Mouse (Mus musculus) monocyte, adult 2 months (primary cell): Measurements from ENCODE around the gene Zfp60.
"Not testable (repeated sequence)": the region's sequence is repeated elsewhere in the genome, so short reads cannot be mapped to it uniquely, and the experiment has no call there.

Source experiments
- DNase-seq, 2 experiments: peaks; one replicate each; pipeline ENCODE4 v3.0.0; 2022; ENCODE audit warnings: low spot score in 2 of 2, low read depth in 1 of 2

The Zfp60 gene

DNA sequence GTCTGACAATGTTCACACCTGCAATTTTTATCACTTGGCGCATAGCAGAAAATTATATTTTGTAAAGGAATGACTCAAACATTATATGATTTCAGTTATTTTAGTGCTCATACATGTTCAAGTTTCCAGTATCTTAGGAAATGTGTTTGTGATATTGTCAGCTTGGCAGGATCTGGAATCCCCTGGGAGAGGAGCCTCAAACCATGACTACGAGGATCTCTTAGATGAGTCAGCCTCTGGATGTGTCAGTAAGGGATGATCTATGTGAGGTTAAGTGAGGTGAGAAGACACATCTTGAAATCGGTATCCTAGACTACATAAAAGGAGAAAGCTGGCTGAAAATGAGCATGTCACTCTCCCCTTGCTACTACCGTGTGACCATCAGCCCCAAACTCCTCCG is 58.1 kb downstream of the Zfp60 start:
- no peak for DNase-seq

DNA sequence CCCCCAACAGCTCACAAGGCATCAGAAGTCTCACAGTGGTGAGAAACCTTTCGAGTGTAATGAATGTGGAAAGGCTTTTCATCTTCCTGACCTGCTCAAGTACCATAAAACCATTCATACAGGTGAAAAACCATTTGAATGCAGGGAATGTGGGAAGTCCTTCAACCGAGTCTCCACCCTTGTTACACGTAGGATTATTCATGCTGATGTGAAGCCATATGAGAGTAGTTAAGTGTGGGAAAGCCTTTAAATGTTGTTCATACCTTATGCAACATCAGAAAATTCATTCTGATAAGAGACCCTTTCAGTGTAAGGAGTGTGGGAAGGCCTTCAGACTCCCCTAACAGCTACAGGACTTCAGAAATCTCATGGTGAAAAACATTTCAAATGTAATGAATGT is 62.7 kb downstream of the Zfp60 start:
- not testable (repeated sequence) for DNase-seq

DNA sequence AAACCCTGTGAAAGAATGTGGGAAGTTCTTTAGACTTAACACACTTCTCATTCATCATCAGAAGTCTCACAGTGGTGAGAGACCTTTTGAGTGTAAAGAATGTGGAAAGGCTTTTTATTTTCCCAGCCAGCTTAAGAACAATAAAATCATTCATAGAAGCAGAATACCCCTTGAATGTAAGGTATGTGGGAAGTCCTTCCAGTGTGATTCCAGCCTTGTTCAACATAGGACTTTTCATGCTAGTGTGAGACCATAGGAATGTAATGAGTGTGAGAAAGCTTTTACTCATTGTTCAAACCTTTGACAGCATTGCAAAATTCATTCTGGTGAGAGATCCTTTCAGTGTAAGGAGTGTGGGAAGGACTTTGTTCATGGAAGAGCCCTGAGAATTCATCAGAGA is 63.4 kb downstream of the Zfp60 start:
- no peak for DNase-seq

DNA sequence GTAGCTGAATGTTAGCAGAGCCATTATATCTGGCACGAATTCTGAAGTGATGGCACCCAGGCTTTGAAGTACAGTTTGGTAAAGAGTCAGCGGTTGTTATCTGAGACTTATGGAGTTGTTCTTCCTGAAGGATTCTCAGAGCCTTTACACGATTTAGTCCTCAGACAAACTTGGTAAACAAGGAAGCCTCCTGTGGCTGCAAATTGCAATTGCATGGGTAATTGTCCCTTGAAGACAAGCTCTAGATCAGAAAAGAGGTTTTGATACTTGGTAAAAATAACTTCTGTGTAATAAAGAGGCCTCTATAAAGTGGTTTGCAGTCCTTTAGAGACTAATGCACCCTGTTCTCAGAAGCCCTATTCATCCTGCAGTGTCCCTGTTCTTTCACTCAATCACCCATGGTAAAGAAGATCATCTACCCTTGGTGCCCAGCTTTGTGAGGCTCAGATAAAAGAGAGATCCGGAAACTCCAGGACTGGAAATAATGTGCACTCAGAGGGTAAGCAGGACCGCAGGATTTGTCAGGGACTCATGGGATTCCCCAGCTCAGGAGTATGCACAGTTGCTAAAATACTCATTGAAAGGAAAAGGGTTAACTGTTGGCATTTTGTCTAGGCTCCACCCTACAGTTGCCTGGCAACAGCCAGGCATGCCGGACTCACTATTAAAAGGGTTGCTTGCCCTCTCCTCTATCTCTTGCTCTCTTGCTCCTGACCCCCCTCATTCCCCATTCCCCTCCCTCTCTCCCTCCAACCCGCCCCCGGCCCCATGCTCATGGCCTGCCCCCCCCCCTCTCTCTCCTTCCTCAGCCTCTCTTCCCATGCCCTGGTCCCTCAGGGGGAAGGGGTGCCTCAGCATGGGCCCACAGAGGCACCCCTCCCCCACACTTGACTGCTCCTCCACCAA is 67.0 kb downstream of the Zfp60 start:
- no peak for DNase-seq

DNA sequence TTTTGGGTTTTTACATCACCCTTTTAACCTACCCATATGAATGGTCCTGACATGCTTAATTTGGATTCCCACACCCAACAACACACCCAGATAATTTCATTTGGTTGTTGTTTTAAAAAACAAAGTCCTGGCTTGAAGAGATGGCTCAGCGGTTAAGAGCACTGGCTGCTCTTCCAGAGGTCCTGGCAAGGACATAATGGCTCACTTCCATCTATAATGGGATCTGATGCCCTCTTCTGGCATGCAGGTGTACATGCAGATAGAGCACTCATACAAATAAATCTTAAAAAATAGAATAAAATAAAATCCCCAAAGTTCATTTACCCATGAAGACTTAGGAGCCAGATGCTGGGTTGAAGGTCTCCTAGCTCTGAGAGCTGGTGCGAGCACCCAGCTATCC is 69.9 kb downstream of the Zfp60 start:
- no peak for DNase-seq

DNA sequence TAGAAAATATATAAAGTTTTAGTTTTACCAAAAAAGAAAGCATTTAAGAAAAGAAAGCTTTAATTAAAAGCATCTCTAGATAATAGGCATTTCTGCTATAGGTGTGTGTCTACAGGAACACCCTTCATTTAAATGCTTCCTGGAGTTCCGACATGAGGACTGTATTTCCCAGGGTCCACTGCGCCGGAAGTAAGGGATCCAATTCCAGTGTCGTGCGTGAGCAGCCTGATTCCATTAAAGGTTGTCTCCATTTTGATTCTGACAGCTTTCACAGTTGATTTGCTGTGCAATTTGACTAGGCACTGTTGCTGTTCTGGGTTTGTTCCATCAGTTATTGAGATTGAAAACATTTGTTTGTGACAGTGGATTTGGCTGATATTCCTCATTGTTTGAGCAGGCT is 71.8 kb downstream of the Zfp60 start:
- no peak for DNase-seq
